Mouse (Mus musculus): ENCODE data around the gene Cenpx.

Cenpx gene

DNA sequence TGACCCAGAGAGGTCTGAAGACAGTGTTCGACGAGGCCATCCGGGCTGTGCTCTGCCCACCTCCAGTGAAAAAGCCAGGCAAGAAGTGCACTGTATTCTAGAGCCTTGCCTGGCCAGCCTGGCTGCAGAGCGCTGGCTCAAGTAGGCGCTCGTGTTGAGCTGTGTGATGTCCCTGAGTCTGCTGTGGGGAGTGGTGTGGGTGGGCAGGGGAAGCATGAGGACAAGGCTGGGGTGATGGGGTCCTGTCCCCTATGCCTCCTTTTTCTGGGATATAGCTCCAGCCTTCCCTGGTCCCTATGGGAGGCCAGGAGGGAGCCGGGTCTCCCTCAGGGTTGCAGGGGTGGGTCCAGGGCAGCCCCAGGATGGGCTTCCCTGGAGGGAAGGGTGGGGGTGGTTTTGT lies 10.0 kb upstream of the Cenpx start:
- DNase-seq (ENCODE audit: low spot score), result no peak

DNA sequence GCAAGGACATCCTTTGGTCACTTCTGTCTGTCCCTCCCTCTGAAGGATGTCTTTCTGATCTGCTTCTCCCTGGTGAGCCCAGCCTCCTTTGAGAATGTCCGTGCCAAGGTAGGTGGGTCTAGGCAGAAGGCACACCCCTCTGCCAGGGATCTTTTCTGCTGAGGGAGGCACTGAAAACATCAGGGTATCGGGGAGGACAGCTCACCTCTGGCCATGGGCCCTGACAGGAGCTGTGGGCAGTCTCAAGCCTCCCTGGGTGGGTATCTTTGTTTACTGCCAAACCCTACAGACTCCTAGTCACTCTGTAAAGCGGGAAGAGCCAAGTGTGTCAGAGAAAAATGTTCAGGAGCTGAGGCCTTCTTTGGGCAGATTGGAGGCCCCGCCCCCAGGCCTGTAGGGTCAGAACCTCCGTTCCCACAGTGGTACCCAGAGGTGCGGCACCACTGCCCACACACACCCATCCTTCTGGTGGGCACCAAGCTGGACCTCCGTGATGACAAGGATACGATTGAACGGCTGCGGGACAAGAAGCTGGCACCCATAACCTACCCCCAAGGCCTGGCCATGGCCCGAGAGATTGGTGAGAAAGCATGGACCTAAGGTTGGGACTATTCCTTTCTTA lies 9.3 kb upstream of the Cenpx start:
- no peak for DNase-seq (ENCODE audit: low spot score)

DNA sequence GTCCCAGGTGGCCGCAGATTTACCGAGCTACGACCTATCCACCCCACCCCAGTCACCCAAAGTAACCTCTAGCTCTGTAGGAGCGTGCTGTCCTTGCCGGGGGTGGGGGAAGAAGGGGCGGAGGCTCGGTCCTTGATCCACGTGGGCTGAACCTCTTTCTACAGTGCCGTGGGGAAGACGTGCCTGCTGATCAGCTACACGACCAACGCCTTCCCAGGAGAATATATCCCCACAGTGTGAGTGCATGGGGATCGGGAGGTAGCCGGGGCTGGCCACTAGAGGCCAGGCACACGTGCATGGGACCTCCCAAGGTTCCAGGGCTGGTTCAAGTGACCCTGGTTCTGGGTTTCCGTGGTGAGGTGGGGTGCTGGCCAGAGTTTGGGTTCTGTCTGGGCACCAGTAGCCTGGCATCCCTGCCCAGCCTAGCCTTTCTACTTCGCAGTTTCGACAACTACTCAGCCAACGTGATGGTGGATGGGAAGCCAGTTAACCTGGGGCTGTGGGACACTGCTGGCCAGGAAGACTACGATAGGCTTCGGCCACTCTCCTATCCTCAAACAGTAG lies 8.6 kb upstream of the Cenpx start:
- no peak for DNase-seq (ENCODE audit: low spot score)

DNA sequence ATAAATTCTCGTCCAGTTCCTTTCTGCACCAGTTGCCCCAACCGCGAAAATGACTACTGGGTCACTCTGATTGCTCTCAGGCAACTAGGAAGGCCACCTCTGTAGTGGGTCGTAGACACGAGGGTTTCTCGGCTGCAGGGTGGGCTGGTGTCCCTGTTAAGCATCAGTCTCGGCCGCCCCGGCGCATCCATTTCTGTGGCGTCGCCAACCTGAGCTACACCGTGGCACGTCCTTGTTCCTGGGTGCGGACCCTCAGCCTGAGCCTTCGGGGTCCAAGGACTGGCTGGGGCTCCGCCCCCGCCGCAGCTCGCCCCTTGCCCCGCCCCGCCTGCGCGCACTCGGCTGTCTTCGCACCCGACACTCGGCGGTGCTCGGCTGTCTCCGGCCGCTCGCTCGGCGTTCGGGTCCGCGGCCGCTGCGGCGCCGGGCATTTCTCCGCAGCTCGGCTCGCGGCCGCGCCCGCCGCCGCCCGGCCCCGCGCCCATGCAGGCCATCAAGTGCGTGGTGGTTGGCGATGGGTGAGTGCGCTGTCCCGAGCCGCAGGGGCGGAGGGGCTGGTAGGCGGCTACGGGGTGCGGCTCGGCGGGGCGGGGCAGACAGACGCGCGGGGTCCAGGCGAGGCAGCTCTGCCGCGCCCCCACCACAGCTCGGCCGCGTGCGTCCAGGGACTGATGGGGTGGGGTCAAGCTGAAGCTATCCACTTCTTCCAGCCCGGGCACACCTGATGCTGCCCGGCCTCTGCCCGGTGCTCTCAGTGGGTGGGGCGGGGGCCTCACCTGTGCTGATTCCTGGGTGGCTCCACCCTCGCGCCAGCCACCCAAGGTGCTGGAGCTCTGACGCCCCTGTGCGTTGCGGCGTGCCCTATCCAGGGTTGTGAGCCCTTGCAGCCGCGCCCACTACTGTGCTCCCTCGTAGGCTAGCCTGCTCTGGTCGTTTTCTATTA lies 7.9 kb upstream of the Cenpx start, which contains the start of gene Rac3:
Gene Rac3 (plus strand): TSS at position 347 of the 943 bp plus-strand sequence.
- peak; percentile 38 for DNase-seq (ENCODE audit: low spot score)

DNA sequence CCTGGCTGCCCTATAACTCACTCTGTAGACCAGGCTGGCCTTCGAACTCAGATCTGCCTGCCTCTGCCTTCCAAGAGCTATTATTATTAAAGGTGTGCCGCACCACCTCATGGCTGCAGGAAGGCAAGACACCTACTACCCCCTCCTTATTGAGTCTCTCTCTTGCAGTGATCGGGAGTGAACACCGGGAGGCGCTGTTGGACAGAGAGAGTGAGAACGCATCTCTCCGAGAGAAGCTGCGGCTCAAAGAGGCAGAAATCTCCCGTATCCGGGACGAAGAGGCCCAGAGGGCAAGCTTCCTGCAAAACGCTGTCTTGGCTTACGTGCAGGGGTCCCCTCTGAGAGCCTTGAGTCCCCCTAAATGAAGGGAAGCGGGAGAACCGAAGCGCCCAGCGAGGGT lies 6.9 kb upstream of the Cenpx start:
- peak; percentile 83 for DNase-seq (ENCODE audit: low spot score)

DNA sequence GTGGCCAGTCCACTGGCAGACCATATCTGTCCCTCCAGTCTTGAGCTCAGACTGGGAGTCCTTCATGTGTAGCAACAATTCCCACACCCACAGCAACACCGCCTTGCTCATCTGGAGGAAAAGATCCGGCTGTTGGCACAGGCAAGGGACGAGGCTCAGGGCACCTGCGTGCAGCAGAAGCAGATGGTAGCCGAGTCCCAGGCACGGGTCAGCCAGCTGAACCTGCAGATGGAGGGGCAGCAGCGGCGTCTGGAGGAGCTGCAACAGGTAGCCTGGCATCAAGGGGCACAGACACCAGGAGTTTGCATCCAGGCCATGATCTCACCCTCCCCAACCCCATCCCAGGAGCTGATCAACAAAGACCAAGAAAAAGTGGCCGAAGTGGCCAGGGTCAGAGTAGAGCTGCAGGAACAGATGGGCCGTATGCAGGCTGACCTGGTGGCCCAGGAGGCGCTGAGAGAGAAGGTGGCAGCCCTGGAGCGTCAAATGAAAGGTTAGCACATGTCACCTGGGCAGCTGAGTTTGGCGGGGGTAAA lies 6.4 kb upstream of the Cenpx start:
- no peak for DNase-seq (ENCODE audit: low spot score)

DNA sequence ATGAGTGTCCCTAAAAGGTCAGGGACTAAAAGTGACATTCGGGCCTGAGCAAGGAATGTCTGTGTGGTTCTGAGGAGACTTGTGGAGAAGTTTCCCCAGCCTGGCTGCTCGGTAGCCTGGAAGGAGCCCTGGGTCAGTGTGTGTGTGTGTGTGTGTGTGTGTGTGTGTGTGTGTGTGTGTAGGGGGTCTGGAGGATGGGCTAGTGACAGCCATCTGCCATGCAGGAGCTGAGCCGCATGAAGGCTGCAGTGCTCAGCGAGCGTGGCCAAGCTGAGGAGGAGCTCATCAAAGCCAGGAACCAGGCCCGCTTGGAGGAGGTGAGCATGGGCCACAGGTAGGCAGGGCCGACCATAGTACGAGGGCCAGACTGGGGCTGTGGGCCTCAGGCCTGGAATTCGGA lies 5.7 kb upstream of the Cenpx start:
- DNase-seq (ENCODE audit: low spot score), result no peak

DNA sequence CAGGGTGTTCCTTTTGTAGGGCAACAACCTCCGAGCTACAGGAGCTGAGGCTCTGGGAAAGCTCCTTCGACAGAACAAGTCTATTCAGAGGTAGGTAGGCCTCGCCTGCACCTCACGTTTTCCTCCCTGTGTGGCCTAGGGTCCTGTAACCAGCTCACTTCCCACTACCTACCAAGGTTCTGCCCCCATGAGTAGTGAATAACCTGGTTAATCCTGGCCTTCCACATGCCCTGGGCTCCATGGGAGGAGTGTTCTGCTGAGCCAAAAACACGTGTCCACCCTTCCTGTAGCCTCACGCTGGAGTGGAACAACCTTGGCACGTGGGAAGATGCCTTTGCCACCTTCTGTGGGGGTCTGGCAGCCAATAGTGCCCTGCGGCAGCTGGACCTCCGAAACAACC lies 1.6 kb upstream of the Cenpx start:
- DNase-seq (ENCODE audit: low spot score), result no peak

DNA sequence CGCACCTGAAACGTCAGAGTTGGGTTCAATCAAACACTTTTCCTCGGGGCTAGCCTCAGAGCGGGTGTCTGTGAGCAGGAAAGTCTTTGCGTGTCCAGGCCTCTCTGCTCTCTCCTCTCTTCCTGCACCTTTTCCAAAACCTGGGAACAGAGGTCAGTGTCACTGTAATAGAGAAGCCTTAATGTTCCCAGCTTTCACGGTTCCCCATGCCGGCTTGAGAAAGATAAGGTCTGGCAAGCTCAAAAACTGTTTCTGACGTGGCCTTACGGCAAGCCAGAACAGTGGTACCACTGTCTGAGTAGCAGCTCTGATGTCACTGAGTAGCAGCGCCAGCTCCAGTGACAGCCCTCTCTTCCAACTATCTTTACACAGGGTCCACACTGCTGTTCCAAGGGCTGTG lies 1.0 kb upstream of the Cenpx start:
- DNase-seq (ENCODE audit: low spot score), result no peak

DNA sequence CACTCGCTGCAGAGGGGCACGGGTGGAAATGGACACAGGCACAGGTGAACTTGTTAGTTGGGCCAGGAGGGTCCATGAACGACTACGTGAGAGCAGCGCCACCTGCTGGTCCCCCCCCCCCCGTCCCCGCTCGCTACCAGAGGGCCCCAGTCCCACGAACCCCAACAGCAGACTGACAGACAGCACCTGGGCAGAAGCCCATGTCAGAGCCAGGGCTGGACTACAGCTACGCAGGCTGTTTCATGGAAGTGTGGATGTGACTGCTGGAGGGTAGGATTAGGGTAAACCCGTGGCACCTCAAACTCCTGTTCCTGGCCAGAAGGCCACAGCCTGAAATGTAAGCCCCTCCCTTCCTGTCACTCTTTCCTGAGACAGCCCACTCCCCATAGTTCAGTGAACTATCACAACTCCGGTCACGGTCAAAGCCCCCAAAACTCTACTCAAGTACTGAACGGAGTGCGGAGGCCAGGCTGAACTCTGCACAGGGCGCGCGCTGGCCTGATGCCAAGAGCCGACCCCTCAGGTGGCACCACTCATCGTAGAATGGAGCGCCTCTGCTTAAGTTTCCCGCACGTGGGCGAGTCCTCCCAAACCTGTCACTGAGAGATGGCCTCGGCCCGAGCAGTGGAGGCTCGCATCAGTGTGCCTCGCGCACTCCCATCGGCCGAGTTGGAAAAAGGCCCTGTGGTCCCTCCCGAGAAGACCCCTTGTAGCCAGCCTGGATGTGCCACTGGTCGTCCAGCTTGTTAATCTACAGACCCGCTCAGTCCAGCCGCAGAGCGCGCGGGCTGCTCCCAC lies 568 bp downstream of the Cenpx start:
- DNase-seq (ENCODE audit: low spot score), result peak; percentile 44

DNA sequence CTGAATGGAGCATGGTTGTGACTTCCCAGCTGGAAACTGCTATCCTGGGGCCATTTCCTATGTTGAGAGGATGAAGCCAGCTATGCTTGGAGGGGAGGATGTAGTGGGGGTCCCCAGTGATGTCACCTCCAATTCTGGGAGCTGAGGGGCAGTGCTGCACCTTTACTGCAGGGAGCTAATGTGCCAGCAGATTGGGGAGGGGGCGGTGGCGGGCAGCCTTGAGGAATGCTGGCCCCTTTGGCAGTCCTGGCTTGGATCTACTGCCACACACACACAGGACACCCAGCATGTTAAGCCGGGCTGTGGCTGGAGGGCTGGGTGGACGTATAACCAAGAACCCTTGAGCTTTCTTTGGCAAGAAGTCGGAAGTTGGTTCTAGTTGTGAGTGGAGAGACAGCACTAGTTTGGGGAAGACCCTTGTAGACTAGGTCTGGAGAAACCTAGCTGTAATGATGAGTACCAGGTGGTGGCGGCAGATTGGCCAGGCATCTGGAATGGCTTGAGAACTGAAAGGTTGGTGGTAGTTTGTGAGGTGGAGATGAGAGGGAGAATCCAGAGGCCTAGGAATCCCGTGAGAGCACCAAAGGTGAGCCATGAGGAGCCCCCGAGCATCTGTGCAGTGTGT lies 1.4 kb downstream of the Cenpx start:
- no peak for DNase-seq (ENCODE audit: low spot score)

DNA sequence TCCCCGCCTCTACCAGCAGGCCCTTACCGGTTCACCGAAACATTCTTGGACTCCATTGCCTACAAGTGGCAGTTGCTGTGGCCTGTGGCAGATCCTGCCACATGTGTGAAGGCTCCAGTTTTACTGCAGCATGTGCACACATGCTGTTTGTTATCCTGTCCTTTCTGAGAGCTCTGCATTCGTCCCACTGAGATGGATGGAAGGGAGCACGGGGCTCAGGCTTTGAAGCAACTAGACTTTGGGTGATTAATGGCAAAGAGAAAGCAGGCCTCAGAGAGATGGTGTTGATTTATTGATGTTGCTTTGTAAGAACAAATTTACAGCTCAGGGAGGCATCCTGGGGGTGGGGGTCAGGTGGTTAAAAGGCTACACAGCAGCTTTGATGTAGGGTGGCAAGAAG lies 2.9 kb downstream of the Cenpx start:
- DNase-seq (ENCODE audit: low spot score), result no peak

DNA sequence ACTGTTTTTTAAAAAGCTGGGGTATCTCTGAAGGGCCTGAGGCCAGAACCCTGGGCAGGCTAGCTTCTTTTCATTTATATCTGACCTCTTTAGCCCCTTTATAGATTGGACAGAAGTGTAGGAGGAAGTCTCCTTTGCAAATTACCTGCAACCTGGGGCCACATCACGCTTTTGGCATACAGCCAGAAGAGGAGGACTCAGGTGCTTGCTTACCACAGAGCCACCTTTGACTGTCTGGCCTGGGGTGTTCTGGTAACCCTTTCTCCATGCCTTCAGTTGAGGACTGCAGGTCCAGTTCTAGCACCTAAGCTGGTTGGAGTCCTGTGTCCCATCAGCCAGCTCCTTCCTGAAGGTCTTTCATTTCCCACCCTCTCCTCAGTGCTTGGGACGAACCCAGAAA lies 4.0 kb downstream of the Cenpx start:
- DNase-seq (ENCODE audit: low spot score), result no peak

DNA sequence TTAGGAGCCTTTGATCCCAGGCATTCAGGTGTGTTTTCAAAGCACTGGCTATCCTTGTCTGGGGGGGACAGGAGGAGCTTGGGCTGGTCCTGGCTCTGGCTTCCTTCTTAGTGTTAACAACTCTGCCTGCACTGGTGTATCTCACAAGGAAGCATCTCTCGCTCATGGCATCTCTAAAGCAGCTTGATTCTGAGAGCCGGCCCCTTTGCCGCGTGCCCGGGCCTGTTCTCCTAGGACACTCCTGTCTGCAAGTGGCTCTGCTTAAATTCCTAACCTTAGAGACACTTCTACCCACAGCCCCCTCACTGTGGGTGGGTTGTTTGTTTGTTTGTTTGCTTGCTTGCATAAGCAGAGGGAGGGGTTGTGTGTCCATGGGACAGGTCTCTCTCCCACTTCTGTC lies 5.6 kb downstream of the Cenpx start:
- no peak for DNase-seq (ENCODE audit: low spot score)

DNA sequence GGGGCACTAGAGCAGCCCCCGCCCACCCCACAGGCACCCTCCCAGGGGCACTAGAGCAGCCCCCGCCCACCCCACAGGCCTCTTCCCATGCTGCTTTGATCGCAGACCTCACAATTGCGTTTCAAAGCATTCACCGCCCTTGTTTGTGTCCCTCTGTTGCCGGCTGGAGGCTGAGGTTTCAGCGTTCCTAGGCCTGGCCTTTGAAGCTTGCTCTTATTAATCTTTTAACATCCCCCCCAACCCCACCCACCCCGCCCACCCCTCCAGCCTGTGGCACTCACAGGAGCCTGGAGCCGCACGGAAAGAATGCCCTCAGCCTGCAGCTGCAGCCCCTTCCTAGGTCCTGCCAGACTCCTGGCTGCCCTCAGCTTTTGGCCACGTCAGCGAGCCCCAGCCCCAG lies 6.3 kb downstream of the Cenpx start:
- DNase-seq (ENCODE audit: low spot score), result no peak

DNA sequence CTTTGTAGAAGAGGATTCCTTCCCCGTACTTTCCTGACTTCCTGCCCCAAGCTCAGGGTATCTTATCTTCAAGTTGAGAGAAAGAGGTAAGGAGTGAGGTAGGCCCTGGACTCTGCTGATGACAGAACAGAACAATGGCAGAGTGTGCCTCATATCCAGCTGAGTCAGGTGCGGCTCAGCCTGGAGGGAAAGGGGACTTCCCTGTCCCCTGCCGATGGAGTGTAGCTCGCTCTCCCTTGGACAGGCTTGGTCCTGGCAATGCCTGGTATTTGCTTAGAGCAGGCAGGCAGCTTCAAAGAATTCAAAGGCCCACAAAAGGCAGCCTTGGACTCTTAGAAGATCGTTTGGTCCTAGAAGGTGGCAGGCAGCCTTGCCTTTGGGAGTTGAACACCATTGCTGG lies 7.4 kb downstream of the Cenpx start:
- no peak for DNase-seq (ENCODE audit: low spot score)

DNA sequence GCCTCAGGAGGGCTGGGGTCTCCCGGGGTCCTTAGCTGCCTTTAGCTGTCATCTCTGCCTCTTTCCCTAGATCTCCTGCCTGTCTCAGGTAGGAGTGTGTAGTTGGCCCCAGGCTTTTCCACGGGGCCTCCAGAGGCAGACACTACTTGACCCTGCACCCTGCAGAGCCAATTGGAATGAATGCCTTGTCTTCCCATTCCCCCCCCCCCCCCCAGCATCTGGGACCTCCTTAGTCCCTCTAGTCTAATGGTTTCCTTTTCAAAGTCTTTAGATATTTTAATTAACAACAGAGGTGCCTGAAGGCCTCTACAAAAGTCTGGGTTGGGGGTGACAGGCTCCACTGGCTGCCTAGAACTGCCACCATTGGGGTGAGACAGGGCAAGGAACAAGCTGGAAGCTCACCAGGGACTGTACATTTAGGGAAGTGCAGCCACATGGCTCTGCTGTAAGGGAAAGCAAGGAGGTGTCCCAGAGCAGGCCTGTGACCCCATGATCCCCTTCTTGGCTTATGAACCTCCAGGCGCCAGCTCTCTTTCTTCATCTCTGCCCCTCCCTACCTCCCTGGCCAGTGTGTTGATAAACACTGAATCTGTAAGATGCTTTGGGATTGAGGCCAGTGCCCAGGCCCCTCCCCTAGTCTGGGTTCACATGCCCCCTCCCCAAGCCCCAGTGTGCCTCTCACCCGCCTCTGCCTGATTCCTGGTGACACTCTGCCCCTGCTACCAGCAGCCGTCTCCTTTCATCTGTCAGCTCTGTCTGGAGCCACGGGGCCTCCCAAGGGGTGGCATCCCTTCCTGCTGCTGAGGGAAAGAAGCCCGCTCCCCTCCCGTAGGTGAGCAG lies 8.8 kb downstream of the Cenpx start:
- DNase-seq (ENCODE audit: low spot score), result no peak

DNA sequence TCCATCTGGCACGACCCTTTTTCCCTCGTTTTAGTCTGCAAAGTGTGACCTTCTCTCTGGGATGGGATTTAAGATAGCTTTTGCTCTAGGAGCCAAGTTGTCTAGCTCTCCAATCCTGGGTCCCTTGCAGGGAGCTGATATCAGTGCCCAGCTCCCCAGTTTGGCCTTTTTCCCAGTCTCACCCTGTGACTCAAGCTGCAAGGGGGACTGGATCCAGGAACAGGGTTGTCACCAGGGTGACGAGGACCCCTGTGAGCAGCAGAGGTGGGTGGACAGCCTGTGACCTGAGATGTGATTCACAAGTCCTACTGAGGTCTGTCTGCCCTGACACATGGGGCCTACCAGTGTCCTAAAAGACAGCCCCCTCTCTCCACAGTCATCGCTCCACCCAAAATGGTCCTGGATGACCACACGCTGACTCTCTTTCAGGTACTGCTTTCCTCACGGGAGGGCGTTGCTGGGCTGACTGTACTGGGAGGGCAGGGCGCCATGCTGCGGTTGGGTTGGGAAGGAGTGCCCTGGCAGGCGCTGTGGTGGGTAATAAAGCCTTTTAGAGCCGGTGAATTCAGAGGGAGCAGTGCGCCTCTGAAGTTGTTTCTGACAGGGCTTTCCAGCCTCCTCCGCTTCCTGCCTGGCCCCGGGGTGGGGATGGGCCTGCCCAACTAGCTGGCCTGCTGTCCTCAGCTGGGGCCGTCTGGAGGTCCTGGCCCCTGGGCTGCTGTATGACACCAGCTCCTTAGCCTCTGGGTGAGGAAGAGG lies 9.7 kb downstream of the Cenpx start:
- no peak for DNase-seq (ENCODE audit: low spot score)

DNA sequence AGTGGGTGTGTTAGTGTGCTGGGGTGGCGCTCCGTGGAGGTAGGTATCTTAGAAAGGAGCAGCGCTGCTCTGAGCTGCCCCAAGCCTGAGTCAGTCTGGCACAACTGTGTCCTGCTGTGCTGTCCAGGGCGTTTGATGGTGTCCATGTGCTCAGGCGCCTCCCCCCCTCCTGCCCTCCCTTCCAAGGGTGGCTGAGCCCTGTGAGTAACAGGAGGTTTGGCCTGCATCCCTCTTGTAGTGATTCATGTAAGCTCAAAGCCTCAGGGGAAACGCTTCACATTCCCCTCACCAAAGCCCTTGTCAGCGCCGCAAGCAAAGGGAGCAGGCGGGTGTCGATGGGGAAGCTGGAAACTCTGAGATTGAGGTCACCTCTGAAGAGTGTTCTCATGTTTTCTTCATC lies 15.8 kb downstream of the Cenpx start:
- no peak for DNase-seq (ENCODE audit: low spot score)

DNA sequence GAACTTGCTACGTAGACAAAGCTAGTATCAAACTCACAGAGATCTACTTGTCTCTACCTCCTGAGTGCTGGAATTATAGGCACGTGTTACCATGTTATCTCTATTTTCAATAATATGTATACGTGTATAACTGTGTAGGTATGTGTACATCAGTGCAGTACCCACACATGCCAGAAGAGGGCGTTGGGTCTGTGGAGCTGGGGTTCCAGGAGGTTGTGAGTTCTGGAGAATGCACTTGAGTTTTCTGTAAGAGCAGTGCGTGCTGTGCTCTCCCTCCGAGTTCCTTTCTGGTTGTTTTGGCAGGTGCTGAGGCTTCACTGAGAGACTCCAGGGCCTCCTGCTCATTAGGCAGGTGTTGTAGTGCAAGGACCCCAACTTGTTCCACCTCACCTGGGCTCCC lies 17.0 kb downstream of the Cenpx start:
- no peak for DNase-seq (ENCODE audit: low spot score)

Measured in ovary, postnatal 10 days (tissue).